Mouse (Mus musculus) testis, adult 2 months (tissue): ENCODE measurements around the gene Mettl2. TPM values are rescaled to one million over a fixed set of nuclear protein-coding genes. Genes with fewer than 3 reads are reported as not detected.

Experiments used
- H3K27ac ChIP-seq: fragments of 200-500 bp; 2 replicates; pipeline ENCODE4 v1.5.1; 2012; ENCODE audit warnings: low read depth, low read length; ENCODE audit not compliant: control insufficient read depth, insufficient read depth
- H3K27me3 ChIP-seq: fragments of 200-500 bp; 2 replicates; pipeline ENCODE4 v1.6.1; 2012; ENCODE audit warnings: mild to moderate bottlenecking, low read length, moderate library complexity; ENCODE audit not compliant: control insufficient read depth, insufficient read depth
- H3K36me3 ChIP-seq: fragments of 200-500 bp; 2 replicates; pipeline ENCODE4 v1.6.1; 2012; ENCODE audit warnings: mild to moderate bottlenecking, low read length; ENCODE audit not compliant: control insufficient read depth, insufficient read depth
- H3K4me1 ChIP-seq: fragments of 200-500 bp; 2 replicates; pipeline ENCODE4 v1.6.1; 2012; ENCODE audit warnings: low read length; ENCODE audit not compliant: control insufficient read depth, insufficient read depth
- H3K4me3 ChIP-seq: fragments of 200-500 bp; 2 replicates; pipeline ENCODE4 v1.5.1; 2012; ENCODE audit warnings: low read depth, mild to moderate bottlenecking, low read length, moderate library complexity, mixed read lengths; ENCODE audit not compliant: control insufficient read depth
- CTCF ChIP-seq: fragments of 200-500 bp; IDR thresholded peaks from 2 replicates; pipeline ENCODE4 v1.5.1; 2012; ENCODE audit warnings: low read depth, mild to moderate bottlenecking, inconsistent platforms, low read length, moderate library complexity; ENCODE audit not compliant: control insufficient read depth, insufficient read depth, insufficient replicate concordance
- POLR2A ChIP-seq: fragments of 200-500 bp; IDR thresholded peaks from 2 replicates; pipeline ENCODE4 v1.6.1; 2012; ENCODE audit warnings: low read depth, mild to moderate bottlenecking, inconsistent platforms, low read length, moderate library complexity; ENCODE audit not compliant: control insufficient read depth
- polyA plus RNA-seq: library from polyadenylated mRNA; depleted of rRNA; stranded (reverse); fragments of >200 nt; gene quantifications from 2 replicates; pipeline ENCODE4 v1.2.3, GENCODE M21; 2012

Mettl2 gene
- polyA plus RNA-seq, 1 experiment, result 26.4 TPM

GRCm38 (mm10) chr11:105156748-105157267 lies 30.6 kb downstream of the Mettl2 start:
- Histone ChIP-seq H3K4me1 (peaks cover 5% of the 10 kb centered on the region), H3K27ac (no peak overlapping the region), H3K4me3 (no peak overlapping the region), H3K27me3 (no peaks in the 10 kb centered on the region), H3K36me3 (no peaks in the 10 kb centered on the region)
- no peak for TF ChIP-seq POLR2A
- no peak for TF ChIP-seq CTCF

DNA sequence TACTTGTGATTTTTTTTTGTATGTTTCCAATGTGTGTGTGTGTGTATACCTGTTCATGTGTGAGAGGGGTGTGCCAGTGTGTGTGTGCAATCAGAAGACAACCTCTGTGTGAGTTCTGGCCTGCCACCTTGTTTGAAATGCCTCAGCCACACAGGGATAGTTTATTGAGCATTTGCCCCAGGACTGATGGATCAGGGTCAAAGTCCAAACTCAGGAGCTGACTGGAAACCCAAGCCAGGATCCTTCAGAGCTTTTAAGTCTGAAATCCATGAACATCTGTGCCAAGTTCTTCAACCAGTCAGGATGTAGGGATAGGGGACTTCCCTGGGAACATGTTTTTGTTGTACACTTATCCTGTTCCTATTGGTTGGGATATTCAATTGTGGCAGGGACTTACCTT lies 31.8 kb downstream of the Mettl2 start:
- no peak overlapping the region for H3K27ac ChIP-seq

GRCm38 (mm10) chr11:105159673-105160360 lies 33.6 kb downstream of the Mettl2 start:
- H3K4me3 ChIP-seq, result no peak overlapping the region
- no peak for TF ChIP-seq CTCF
- no peak for TF ChIP-seq POLR2A

More for the DNA sequence above, 31.8 kb downstream of the Mettl2 start:
- Histone ChIP-seq H3K4me1 (peaks cover 5% of the 10 kb centered on the region), H3K27me3 (no peaks in the 10 kb centered on the region), H3K4me3 (no peak overlapping the region), H3K36me3 (no peaks in the 10 kb centered on the region)
- TF ChIP-seq CTCF, result no peak
- TF ChIP-seq POLR2A, result no peak

GRCm38 (mm10) chr11:105161411-105161810 lies 35.2 kb downstream of the Mettl2 start:
- no peak overlapping the region for H3K27ac ChIP-seq
- TF ChIP-seq CTCF (no peak), POLR2A (no peak)
- no peaks in the 10 kb centered on the region for H3K36me3 ChIP-seq
- H3K4me1 ChIP-seq, result peaks cover 4% of the 10 kb centered on the region
- H3K4me3 ChIP-seq, result no peak overlapping the region
- no peaks in the 10 kb centered on the region for H3K27me3 ChIP-seq

More at GRCm38 (mm10) chr11:105159673-105160360, 33.6 kb downstream of the Mettl2 start:
- no peak overlapping the region for H3K27ac ChIP-seq
- H3K27me3 ChIP-seq, result no peaks in the 10 kb centered on the region
- no peaks in the 10 kb centered on the region for H3K36me3 ChIP-seq
- H3K4me1 ChIP-seq, result peaks cover 5% of the 10 kb centered on the region

- no peaks in the 10 kb centered on the region for H3K27me3 ChIP-seq
- TF ChIP-seq POLR2A, result peak; percentile 61; the same call in 1 of the 2 replicates
- TF ChIP-seq CTCF, result no peak
- no peaks in the 10 kb centered on the region for H3K36me3 ChIP-seq
- peaks cover 11% of the 10 kb centered on the region for H3K4me1 ChIP-seq
- H3K27ac ChIP-seq, result peak overlapping the region; percentile 74
- peak overlapping the region; percentile 80 for H3K4me3 ChIP-seq
Observed at GRCm38 (mm10) chr11:105164516-105165510, 38.6 kb downstream of the Mettl2 start.

- Histone ChIP-seq H3K4me1 (peaks cover 11% of the 10 kb centered on the region), H3K27me3 (no peaks in the 10 kb centered on the region), H3K27ac (no peak overlapping the region), H3K36me3 (no peaks in the 10 kb centered on the region), H3K4me3 (peak overlapping the region; percentile 13; the same call in 1 of the 2 replicates)
- TF ChIP-seq POLR2A (no peak), CTCF (no peak)
Observed at GRCm38 (mm10) chr11:105166780-105167179, 40.6 kb downstream of the Mettl2 start.

- H3K27ac ChIP-seq, result peak within 1 kb of the TSS; percentile 89
- peaks cover 4% of the 10 kb centered on the region for H3K36me3 ChIP-seq
- no peaks in the 10 kb centered on the region for H3K27me3 ChIP-seq
- TF ChIP-seq CTCF, result no peak
- no peak for TF ChIP-seq POLR2A
- peak within 1 kb of the TSS; percentile 99 for H3K4me3 ChIP-seq
- H3K4me1 ChIP-seq, result peaks cover 8% of the 10 kb centered on the region; the same call in 1 of the 2 replicates
Observed at GRCm38 (mm10) chr11:105178516-105178915, 52.3 kb downstream of the Mettl2 start, which contains the start of gene Tlk2. Gene Tlk2, plus strand, starts transcription at chr11:105178807.
